Mouse (Mus musculus) urinary bladder, postnatal 25 days (tissue): ENCODE measurements at regions not wholly inside any gene's neighbourhood (a gene's known extent, or its start where the extent isn't known, plus 50 kb on each side); places are given as distances from the start of the nearest gene placed in this dataset.

Experiments
- DNase-seq: peaks from one replicate; pipeline ENCODE4 v3.0.0; 2022; ENCODE audit warnings: low spot score

DNA sequence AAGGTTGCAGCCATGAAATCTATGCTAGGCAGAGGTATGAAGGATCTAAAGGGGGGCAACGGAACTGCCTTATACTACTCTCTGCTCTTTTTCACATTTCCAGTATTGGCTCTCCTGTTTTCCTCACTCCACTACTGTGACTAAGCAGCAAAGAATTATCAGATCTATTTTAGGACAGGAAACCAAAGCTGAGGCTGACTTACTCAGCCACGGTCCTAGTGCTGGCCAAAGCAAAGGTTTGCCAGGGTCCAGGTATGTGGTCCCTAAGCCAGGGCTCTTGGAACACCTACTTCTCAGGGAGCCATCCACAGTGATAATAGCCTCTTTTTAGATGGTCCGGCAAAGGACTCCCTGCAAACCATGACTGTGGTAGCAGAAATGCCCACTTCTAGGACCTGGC lies 195.6 kb upstream of the Gm21798 start:
- no peak for DNase-seq

DNA sequence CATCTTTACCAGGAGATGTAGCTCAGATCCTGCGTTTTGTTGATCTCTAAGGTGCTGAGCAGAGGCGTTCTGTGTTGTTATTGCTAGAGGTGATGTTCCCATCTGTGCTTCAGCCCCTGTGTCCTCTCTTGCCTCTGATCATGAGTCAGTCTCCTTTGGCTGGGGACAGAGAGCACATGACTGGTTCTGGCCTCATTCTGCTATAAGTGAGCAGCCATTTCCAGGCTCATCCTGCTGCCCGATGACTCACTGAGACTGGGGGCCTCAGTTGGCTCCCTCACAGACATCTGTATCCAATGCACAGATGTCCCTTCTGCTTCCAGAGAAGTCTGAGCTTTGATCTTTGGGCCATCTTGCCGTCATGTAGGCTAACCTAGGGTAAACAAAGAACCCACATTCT lies 194.9 kb upstream of the Gm21798 start:
- DNase-seq, result no peak

DNA sequence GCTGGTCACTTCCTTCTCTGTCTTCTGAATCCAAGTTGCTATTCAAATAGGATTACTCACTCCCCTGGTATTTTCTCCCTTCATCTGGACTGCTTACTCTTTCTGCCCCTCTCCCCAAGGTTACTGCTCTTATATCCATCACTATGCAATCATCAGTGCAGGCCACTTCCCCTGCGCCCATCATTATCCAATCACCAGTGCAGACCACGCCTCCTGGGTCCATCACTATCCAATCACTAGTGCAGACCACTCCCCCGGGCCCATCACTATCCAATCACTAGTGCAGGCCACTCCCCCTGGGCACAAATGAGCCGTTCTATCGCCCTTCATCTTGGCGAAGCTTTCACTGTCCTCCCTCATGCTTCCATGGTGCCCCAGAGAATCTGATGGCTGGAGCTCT lies 191.1 kb upstream of the Gm21798 start:
- no peak for DNase-seq

DNA sequence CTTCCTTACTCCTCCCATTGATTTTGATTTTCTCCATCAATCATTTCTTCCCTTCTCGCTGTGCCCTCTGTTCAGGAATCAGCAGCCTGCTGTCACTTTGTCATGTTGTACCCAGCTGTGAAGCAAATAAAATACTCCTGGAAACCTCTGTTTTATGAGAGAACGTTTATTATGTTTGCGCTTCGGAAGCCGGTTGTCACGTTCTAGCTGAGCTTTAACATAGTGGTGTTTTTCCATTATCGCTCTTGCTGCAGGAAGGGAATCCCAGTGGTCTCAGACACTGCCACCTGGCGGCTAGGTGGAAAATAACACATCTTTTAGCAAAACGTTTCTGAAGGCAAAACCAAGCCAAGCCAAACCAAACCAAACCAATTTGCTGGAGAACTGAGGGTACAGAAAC lies 190.2 kb upstream of the Gm21798 start:
- peak; percentile 79 for DNase-seq
